32 mouse cellular contexts compared by ENCODE assay signal in genomic region chr5:111985997-111986396, GRCm38 (mm10).
"Had no signal": no experiment of that assay in that cellular context is flagged by ENCODE, and none has a peak within 500 bp of the region (broad histone marks: within the 10 kb centered on the region; RNA-seq: fewer than 3 reads in every experiment).

No protein-coding gene starts in this region.

- H3K9me3 ChIP-seq: limb, embryonic 10.5 days; limb, embryonic 15.5 days; liver, embryonic 15.5 days; lung, embryonic 15.5 days; midbrain, embryonic 15.5 days had no signal

- ATAC-seq: liver, embryonic 12.5 days; liver, postnatal 0 days; lung, postnatal 0 days; midbrain, embryonic 13.5 days; midbrain, embryonic 15.5 days; midbrain, embryonic 16.5 days had no signal

- DNase-seq: left cerebral cortex, postnatal 4 days; liver; liver, embryonic 13.5 days; liver, postnatal 0 days; lung, adult 18-20 months; lung, adult 2 months; lung, embryonic 14.5 days; lung, postnatal 10 days; lung, postnatal 14 days; lung, postnatal 36 days; lung, postnatal 4 days; midbrain, embryonic 14.5 days had no signal

- H3K4me1 ChIP-seq: limb, embryonic 10.5 days; limb, embryonic 12.5 days; limb, embryonic 13.5 days; limb, embryonic 15.5 days; liver, embryonic 12.5 days; liver, embryonic 13.5 days; liver, embryonic 15.5 days; lung, embryonic 15.5 days; megakaryocyte, embryonic 14.5 days; midbrain, embryonic 10.5 days; midbrain, embryonic 12.5 days; midbrain, embryonic 15.5 days had no signal

- H3K27ac ChIP-seq: left cerebral cortex, adult 2 months; limb, embryonic 10.5 days; limb, embryonic 12.5 days; limb, embryonic 13.5 days; limb, embryonic 15.5 days; liver, embryonic 12.5 days; liver, embryonic 13.5 days; liver, embryonic 14.5 days; liver, embryonic 15.5 days; lung, embryonic 15.5 days; macrophage; midbrain, embryonic 10.5 days; midbrain, embryonic 12.5 days; midbrain, embryonic 13.5 days; midbrain, embryonic 15.5 days had no signal

- H3K4me3 ChIP-seq: left cerebral cortex, adult 2 months; limb, embryonic 10.5 days; limb, embryonic 12.5 days; limb, embryonic 13.5 days; limb, embryonic 15.5 days; liver, embryonic 12.5 days; liver, embryonic 13.5 days; liver, embryonic 15.5 days; lung, embryonic 15.5 days; megakaryocyte, embryonic 14.5 days; midbrain, embryonic 10.5 days; midbrain, embryonic 12.5 days; midbrain, embryonic 13.5 days; midbrain, embryonic 15.5 days; myocyte had no signal

- H3K4me2 ChIP-seq: limb, embryonic 12.5 days; limb, embryonic 13.5 days; limb, embryonic 15.5 days; liver, embryonic 11.5 days; liver, embryonic 12.5 days; liver, embryonic 13.5 days; liver, embryonic 15.5 days; lung, embryonic 14.5 days; lung, embryonic 15.5 days; midbrain, embryonic 11.5 days; midbrain, embryonic 12.5 days; midbrain, embryonic 13.5 days; midbrain, embryonic 15.5 days had no signal

- H3K36me3 ChIP-seq: limb, embryonic 10.5 days; limb, embryonic 12.5 days; limb, embryonic 13.5 days; limb, embryonic 15.5 days; liver, embryonic 12.5 days; liver, embryonic 13.5 days; liver, embryonic 15.5 days; lung, embryonic 15.5 days; midbrain, embryonic 10.5 days; midbrain, embryonic 12.5 days; midbrain, embryonic 13.5 days; midbrain, embryonic 15.5 days had no signal

- H3K9ac ChIP-seq: limb, embryonic 12.5 days; limb, embryonic 13.5 days; limb, embryonic 15.5 days; liver, embryonic 12.5 days; liver, embryonic 13.5 days; liver, embryonic 14.5 days; liver, embryonic 15.5 days; liver, postnatal 0 days; lung, embryonic 14.5 days; lung, embryonic 15.5 days; midbrain, embryonic 12.5 days; midbrain, embryonic 13.5 days; midbrain, embryonic 15.5 days had no signal

- H3K27me3 ChIP-seq: limb, embryonic 12.5 days; limb, embryonic 15.5 days; liver, embryonic 12.5 days; liver, embryonic 13.5 days; liver, embryonic 15.5 days; lung, embryonic 15.5 days; megakaryocyte, embryonic 14.5 days; midbrain, embryonic 12.5 days; midbrain, embryonic 13.5 days; midbrain, embryonic 15.5 days had no signal
